Mouse (Mus musculus): ENCODE measurements around the gene Bricd5.

Gene Bricd5

DNA sequence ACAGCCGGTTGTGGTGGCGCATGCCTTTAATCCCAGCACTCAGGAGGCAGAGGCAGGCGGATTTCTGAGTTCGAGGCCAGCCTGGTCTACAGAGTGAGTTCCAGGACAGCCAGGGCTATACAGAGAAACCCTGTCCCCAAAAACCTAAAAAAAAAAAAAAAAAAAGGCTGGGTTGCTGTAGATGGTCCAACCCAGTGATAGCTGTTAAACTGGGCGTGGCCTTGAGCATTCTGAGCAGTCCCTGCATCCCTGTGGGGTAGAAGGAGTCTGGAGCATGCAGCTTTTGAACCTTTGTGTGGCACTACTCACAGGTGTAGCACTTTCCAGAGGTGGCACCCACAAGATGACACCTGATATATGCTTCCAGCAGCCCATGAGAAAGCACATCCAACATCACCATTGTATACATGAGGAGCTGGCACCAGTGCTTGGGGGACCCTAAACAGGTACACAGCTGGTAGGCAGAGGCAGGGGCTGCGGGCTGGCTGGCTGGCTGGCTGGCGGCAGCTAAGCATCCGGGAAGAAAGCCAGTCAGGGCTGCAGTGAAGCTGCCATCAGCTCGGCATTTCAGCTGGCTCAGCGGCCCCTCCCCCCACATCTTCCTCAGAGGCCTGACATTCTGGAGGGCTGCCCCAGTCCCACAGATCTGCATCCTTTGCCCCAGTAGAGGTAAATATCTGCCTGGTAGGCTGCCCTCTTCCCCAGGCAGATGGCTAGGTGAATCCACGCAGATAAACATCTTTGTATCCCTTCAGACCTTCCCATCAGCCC lies 11.6 kb downstream of the Bricd5 start:
- DNase-seq (ENCODE audit: low read depth, low spot score): peak; percentile 46

DNA sequence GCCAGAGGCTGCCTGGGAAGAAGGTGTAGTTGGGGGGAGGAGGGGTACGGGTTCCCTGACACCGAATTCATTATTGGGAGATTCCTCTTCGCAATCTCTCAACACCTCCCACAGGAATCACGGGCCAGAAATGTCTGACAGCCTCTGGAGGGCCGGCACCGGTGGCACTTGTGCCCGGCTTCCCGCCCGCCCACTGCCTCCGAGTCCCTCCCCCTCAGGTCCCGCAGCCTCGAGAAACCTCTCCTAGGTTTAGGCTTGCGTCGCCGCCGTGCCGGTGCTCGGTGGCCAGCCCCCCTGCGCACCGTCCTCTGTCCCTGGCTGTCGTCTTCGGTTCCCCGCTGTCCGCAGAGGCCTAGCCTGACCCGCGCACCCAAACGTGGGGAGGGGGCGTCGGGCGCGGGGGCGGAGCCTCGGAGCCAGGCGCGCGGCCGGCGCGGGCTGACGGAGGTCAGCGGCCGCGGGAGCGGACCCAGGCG lies 14.5 kb downstream of the Bricd5 start, which contains the start of gene Caskin1:
TSS of gene Caskin1 (plus strand) at position 416 of the 476 bp plus-strand sequence.
- no peak for DNase-seq (ENCODE audit: low read depth, low spot score)

DNA sequence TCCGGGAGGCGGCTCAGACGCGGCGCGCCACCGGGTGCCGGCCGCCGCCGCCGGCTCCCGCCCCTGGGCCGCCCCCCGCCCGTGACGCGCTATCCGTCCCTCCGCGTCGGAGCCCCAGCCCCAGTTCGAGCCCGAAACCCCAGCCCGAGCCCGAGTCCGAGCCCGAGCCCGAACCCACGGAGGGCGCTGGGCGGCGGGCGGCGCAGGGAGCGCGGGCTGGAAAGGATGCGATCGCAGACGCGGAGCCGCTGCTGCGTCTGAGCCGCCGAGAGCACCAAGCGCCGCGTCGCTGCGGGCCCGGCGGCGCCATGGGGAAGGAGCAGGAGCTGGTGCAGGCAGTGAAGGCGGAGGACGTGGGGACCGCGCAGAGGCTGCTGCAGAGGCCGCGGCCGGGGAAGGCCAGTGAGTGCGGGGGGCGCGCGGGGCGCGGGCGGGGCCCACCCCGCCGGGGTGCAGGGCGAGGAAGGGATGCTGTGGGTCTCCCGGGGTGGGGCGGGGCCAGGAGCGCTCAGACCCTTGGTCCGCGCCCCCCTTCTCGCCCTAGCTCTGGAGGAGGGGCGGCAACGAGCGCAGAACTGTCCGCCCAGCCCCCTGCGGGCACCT lies 15.1 kb downstream of the Bricd5 start:
- DNase-seq (ENCODE audit: low read depth, low spot score): no peak

GRCm38 (mm10) chr17:24489265-24490030 lies 15.8 kb downstream of the Bricd5 start:
- DNase-seq (ENCODE audit: low read depth, low spot score): no peak

- DNase-seq (ENCODE audit: low read depth, low spot score): no peak
Observed at GRCm38 (mm10) chr17:24490399-24490798, 16.7 kb downstream of the Bricd5 start.

- DNase-seq (ENCODE audit: low read depth, low spot score): peak; percentile 76
Observed at GRCm38 (mm10) chr17:24494627-24495335, 21.1 kb downstream of the Bricd5 start.

DNA sequence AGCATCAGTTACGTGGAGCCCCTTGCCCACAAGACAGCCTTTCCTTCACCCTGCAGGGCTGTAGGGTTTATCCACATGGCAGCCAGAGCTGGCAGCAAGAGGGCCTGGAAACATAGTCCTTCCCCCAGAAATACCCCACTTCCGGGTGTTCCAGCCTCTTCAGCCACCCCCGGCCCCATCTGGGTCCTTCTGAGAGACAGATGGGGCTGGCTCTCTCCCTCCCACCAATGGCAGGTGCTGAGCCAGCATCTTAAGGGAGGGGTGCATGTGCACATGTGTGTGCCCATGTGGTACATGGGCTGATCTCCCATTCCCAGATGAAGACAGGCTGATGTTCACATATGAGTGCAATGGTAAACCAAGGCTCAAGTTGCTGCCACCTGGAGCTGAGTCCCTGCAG lies 21.8 kb downstream of the Bricd5 start:
- DNase-seq (ENCODE audit: low read depth, low spot score): no peak

GRCm38 (mm10) chr17:24496026-24496425 lies 22.3 kb downstream of the Bricd5 start:
- no peak for DNase-seq (ENCODE audit: low read depth, low spot score)

DNA sequence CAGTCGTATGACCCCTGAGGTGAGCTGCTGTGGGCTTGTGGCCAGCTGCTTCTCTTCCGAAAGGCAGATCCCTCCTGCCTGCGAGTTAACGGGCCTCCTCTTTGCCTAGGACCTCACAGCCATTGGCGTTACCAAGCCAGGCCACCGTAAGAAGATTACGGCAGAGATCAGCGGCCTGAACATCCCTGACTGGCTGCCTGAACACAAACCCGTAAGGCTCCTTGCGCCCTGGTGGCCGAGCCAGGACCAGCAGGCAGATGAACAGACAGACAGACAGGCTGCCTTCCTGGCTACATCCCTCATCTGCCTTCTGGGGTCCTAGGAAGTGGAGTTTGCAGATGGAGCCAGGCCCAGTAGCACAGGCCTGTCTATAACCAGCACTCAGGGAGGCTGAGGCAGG lies 28.5 kb downstream of the Bricd5 start:
- peak; percentile 59 for DNase-seq (ENCODE audit: low read depth, low spot score)

GRCm38 (mm10) chr17:24504085-24504484 lies 30.4 kb downstream of the Bricd5 start:
- DNase-seq (ENCODE audit: low read depth, low spot score): no peak

DNA sequence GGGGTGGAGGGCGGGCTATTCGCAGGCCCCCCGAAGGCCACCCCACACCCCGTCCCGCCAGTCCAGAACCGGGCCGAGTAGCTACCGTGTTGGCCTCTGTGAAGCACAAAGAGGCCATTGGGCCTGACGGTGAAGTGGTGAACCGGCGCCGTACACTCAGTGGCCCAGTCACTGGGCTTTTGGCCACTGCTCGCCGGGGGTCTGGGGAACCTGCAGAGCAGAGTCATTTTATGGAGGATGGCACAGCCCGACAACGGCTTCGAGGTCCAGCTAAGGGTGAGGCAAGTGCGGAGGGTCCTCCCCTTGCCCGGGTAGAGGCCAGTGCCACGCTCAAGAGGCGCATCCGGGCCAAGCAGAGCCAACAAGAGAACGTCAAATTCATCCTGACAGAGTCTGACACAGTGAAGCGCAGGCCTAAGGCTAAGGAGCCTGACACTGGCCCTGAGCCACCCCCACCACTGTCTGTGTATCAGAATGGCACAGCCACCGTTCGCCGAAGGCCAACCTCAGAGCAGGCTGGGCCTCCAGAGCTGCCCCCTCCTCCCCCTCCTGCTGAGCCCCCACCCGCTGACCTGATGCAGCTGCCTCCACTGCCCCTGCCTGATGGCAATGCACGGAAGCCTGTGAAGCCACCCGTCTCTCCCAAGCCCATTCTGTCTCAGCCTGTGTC lies 31.7 kb downstream of the Bricd5 start:
- DNase-seq (ENCODE audit: low read depth, low spot score): no peak

DNA sequence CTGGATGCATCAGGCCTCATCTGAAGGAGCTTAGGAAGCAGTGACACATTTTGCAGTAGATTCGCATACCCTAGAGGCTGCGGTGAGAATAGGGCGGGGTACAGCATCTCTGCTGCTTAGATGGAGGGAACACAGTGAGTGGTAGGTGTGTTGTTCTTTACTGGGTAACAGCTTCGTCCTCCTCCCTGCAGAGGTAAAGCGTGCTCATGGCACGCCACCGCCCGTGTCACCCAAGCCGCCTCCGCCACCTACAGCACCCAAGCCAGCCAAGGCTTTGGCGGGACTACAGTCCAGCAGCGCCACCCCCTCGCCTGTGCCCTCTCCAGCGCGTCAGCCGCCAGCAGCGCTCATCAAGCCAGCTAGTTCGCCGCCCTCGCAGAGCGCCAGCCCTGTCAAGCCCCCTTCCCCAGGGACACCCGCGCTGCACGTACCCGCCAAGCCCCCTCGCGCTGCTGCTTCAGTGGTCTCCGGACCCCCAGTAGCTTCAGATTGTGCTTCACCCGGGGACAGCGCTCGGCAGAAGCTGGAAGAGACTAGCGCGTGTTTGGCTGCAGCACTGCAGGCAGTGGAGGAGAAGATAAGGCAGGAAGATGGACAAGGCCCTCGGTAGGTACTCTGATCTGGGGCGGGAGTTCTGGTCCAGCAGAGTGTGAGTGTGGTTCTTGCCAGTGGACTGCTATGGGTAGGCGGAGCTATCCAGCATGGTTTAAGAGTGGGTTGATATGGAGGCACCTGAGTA lies 32.8 kb downstream of the Bricd5 start:
- peak; percentile 43 for DNase-seq (ENCODE audit: low read depth, low spot score)

DNA sequence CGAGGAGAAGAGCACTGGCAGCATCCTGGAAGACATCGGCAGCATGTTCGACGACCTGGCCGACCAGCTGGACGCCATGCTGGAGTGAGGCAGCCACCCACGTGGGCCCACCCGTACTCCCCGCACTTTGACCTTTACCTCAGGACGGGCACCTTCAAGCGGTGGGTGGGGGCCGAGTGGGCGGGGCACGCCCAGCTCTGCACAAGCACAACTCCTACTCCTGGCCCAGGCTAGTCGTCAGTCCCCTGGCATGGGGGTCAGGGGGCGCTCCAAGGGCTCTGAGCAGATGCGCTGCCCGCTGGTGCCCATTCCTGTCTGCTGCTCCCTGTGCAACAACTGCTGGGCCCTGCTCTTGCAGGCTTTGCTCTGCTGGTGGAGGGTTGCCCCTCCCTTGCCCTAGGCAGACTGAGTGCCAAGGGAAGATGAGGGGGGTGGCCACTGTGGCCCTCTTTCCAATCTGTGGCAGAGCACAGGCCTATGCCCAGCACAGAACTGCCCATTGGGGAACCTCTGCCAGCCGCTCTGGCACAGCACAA lies 33.5 kb downstream of the Bricd5 start:
- DNase-seq (ENCODE audit: low read depth, low spot score): peak; percentile 50

DNA sequence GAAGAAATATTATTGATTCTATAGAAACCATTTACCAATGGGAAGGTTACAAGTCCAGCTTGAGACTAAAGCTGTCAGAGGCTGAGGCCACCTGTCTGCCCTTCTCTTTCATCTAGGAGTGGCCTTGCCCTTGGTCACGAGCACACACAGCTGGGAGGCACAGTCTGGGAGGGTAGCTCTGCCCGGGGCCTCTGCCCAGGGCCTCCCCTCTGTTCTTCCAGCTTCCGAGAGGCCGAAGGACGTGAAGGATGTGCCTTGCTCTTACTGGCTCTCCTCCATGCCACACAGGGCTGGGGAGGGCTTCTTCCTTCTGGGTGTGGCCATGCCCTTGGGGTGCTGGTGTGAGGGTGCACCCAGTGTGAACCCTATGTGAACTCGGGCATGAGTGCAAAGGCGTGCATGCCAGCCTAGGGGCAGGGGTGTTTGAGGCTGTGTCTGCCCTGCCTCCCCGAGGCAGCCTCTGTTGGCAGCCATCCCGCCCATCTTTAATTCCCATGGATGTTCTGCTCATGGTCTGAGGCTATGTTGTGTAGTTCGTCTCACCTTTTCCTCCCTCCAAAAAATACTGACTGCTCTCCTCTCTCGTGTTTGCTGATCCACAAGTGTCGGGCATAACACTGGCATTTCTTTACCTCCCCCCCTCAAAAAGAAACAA lies 34.2 kb downstream of the Bricd5 start:
- no peak for DNase-seq (ENCODE audit: low read depth, low spot score)

DNA sequence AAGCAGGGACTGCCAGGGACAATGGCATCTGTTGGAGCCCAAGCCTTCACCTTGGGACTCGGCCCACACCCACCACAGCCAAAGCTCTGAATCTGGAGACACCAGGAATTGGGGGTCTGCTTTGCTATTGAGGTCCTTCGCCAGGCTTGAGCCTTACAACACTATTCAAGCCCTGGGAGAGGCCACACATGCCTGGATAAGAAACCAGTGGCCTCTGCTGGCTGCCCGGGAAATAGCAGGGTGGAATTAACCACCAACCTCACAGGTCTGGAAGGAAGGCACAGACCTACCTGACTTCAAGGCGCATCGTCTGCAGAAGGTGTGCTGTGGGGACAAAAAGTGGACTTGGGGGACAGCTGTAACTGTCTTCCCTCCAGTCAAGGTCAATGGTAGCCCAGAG lies 39.9 kb downstream of the Bricd5 start:
- peak; percentile 58 for DNase-seq (ENCODE audit: low read depth, low spot score)

- no peak for DNase-seq (ENCODE audit: low read depth, low spot score)
Observed at GRCm38 (mm10) chr17:24514270-24515257, 40.9 kb downstream of the Bricd5 start.

GRCm38 (mm10) chr17:24520450-24520849 lies 46.8 kb downstream of the Bricd5 start:
- DNase-seq (ENCODE audit: low read depth, low spot score): no peak

GRCm38 (mm10) chr17:24524734-24525133 lies 51.0 kb downstream of the Bricd5 start:
- DNase-seq (ENCODE audit: low read depth, low spot score): no peak
